Mouse (Mus musculus): ENCODE data around the gene Mpzl2. TPM values are rescaled to one million over a fixed set of nuclear protein-coding genes. Genes with fewer than 3 reads are reported as not detected.

The Mpzl2 gene
- polyA plus RNA-seq, 1 experiment from 2014 or later, result 12.5 TPM

GRCm38 (mm10) chr9:45084556-45084955 lies 45.0 kb downstream of the Mpzl2 start:
- H3K27ac ChIP-seq (ENCODE audit: low read length), result no peak overlapping the region
- no peak overlapping the region for H3K4me2 ChIP-seq (ENCODE audit: low read depth, low read length)

GRCm38 (mm10) chr9:45085741-45086690 lies 46.4 kb downstream of the Mpzl2 start:
- H3K4me3 ChIP-seq (ENCODE audit: low read depth, low read length), result no peak overlapping the region
- 53% methylated on average over 12 of the region's 12 CpGs for WGBS (ENCODE audit: insufficient replicate concordance)
- H3K4me2 ChIP-seq (ENCODE audit: low read depth, low read length), result no peak overlapping the region
- H3K9me3 ChIP-seq (replicated peaks; ENCODE audit: control insufficient read depth, low read length), result no peaks in the 10 kb centered on the region
- ATAC-seq (ENCODE audit: low read depth), result no peak
- H3K4me1 ChIP-seq (ENCODE audit: control insufficient read depth, low read depth, low read length), result no peaks in the 10 kb centered on the region; the same call in 1 of the 2 replicates
- no peaks in the 10 kb centered on the region; the same call in 1 of the 2 replicates for H3K27me3 ChIP-seq (ENCODE audit: control insufficient read depth, insufficient read depth, low read depth, low read length)
- H3K36me3 ChIP-seq (ENCODE audit: control insufficient read depth, insufficient read depth), result no peaks in the 10 kb centered on the region
- H3K27ac ChIP-seq (ENCODE audit: low read length), result no peak overlapping the region
- H3K9ac ChIP-seq (ENCODE audit: low read depth, low read length), result no peak overlapping the region

More at GRCm38 (mm10) chr9:45084556-45084955, 45.0 kb downstream of the Mpzl2 start:
- no peaks in the 10 kb centered on the region; the same call in 1 of the 2 replicates for H3K27me3 ChIP-seq (ENCODE audit: control insufficient read depth, insufficient read depth, low read depth, low read length)
- no peaks in the 10 kb centered on the region for H3K36me3 ChIP-seq (ENCODE audit: control insufficient read depth, insufficient read depth)
- no peaks in the 10 kb centered on the region; the same call in 1 of the 2 replicates for H3K4me1 ChIP-seq (ENCODE audit: control insufficient read depth, low read depth, low read length)
- H3K9ac ChIP-seq (ENCODE audit: low read depth, low read length), result no peak overlapping the region
- no peaks in the 10 kb centered on the region for H3K9me3 ChIP-seq (replicated peaks; ENCODE audit: control insufficient read depth, low read length)
- WGBS (ENCODE audit: insufficient replicate concordance), result 24% methylated on average over 5 of the region's 5 CpGs
- no peak for ATAC-seq (ENCODE audit: low read depth)
- H3K4me3 ChIP-seq (ENCODE audit: low read depth, low read length), result no peak overlapping the region

GRCm38 (mm10) chr9:45088040-45088439 lies 48.4 kb downstream of the Mpzl2 start:
- H3K4me2 ChIP-seq (ENCODE audit: low read depth, low read length), result no peak overlapping the region
- no peaks in the 10 kb centered on the region for H3K36me3 ChIP-seq (ENCODE audit: control insufficient read depth, insufficient read depth)
- no peaks in the 10 kb centered on the region for H3K27me3 ChIP-seq (ENCODE audit: control insufficient read depth, insufficient read depth, low read depth, low read length)
- H3K27ac ChIP-seq (ENCODE audit: low read length), result no peak overlapping the region
- H3K9me3 ChIP-seq (replicated peaks; ENCODE audit: control insufficient read depth, low read length), result no peaks in the 10 kb centered on the region
- no peak overlapping the region for H3K4me3 ChIP-seq (ENCODE audit: low read depth, low read length)
- ATAC-seq (ENCODE audit: low read depth), result no peak
- H3K9ac ChIP-seq (ENCODE audit: low read depth, low read length), result no peak overlapping the region
- H3K4me1 ChIP-seq (ENCODE audit: control insufficient read depth, low read depth, low read length), result no peaks in the 10 kb centered on the region; the same call in 1 of the 2 replicates

- no peak overlapping the region for H3K27ac ChIP-seq (ENCODE audit: low read length)
- H3K36me3 ChIP-seq (ENCODE audit: control insufficient read depth, insufficient read depth), result no peaks in the 10 kb centered on the region
- no peaks in the 10 kb centered on the region for H3K9me3 ChIP-seq (replicated peaks; ENCODE audit: control insufficient read depth, low read length)
- no peaks in the 10 kb centered on the region for H3K4me1 ChIP-seq (ENCODE audit: control insufficient read depth, low read depth, low read length)
- no peak overlapping the region for H3K9ac ChIP-seq (ENCODE audit: low read depth, low read length)
- 56% methylated on average over 3 of the region's 3 CpGs for WGBS (ENCODE audit: insufficient replicate concordance)
- ATAC-seq (ENCODE audit: low read depth), result no peak
- H3K4me2 ChIP-seq (ENCODE audit: low read depth, low read length), result no peak overlapping the region
- H3K4me3 ChIP-seq (ENCODE audit: low read depth, low read length), result no peak overlapping the region
- H3K27me3 ChIP-seq (ENCODE audit: control insufficient read depth, insufficient read depth, low read depth, low read length), result no peaks in the 10 kb centered on the region
These were observed 51.2 kb downstream of the Mpzl2 start for GRCm38 (mm10) chr9:45090811-45091210.

- 35% methylated on average over 4 of the region's 4 CpGs for WGBS (ENCODE audit: insufficient replicate concordance)
- H3K27me3 ChIP-seq (ENCODE audit: control insufficient read depth, insufficient read depth, low read depth, low read length), result no peaks in the 10 kb centered on the region
- ATAC-seq (ENCODE audit: low read depth), result no peak
- H3K4me2 ChIP-seq (ENCODE audit: low read depth, low read length), result no peak overlapping the region
- no peaks in the 10 kb centered on the region for H3K36me3 ChIP-seq (ENCODE audit: control insufficient read depth, insufficient read depth)
- no peak overlapping the region for H3K9ac ChIP-seq (ENCODE audit: low read depth, low read length)
- no peaks in the 10 kb centered on the region for H3K9me3 ChIP-seq (replicated peaks; ENCODE audit: control insufficient read depth, low read length)
- no peaks in the 10 kb centered on the region for H3K4me1 ChIP-seq (ENCODE audit: control insufficient read depth, low read depth, low read length)
- H3K4me3 ChIP-seq (ENCODE audit: low read depth, low read length), result no peak overlapping the region
- H3K27ac ChIP-seq (ENCODE audit: low read length), result no peak overlapping the region
These were observed 53.0 kb downstream of the Mpzl2 start for GRCm38 (mm10) chr9:45092641-45093040.

- Histone ChIP-seq H3K36me3 (ENCODE audit: control insufficient read depth, insufficient read depth) (no peaks in the 10 kb centered on the region), H3K9me3 (replicated peaks; ENCODE audit: control insufficient read depth, low read length) (no peaks in the 10 kb centered on the region)
- no peak for ATAC-seq (ENCODE audit: low read depth)
These were observed 55.7 kb downstream of the Mpzl2 start for GRCm38 (mm10) chr9:45095149-45095937.

GRCm38 (mm10) chr9:45097877-45098276 lies 58.3 kb downstream of the Mpzl2 start:
- Histone ChIP-seq H3K9me3 (replicated peaks; ENCODE audit: control insufficient read depth, low read length) (no peaks in the 10 kb centered on the region), H3K4me3 (ENCODE audit: low read depth, low read length) (no peak overlapping the region), H3K4me2 (ENCODE audit: low read depth, low read length) (no peak overlapping the region), H3K27ac (ENCODE audit: low read length) (no peak overlapping the region), H3K27me3 (ENCODE audit: control insufficient read depth, insufficient read depth, low read depth, low read length) (no peaks in the 10 kb centered on the region), H3K4me1 (ENCODE audit: control insufficient read depth, low read depth, low read length) (no peaks in the 10 kb centered on the region), H3K36me3 (ENCODE audit: control insufficient read depth, insufficient read depth) (no peaks in the 10 kb centered on the region), H3K9ac (ENCODE audit: low read depth, low read length) (no peak overlapping the region)
- no peak for ATAC-seq (ENCODE audit: low read depth)
- 64% methylated on average over 5 of the region's 5 CpGs for WGBS (ENCODE audit: insufficient replicate concordance)

More at GRCm38 (mm10) chr9:45095149-45095937, 55.7 kb downstream of the Mpzl2 start:
- WGBS (ENCODE audit: insufficient replicate concordance), result 50% methylated on average over 6 of the region's 6 CpGs
- no peak overlapping the region for H3K27ac ChIP-seq (ENCODE audit: low read length)
- H3K4me1 ChIP-seq (ENCODE audit: control insufficient read depth, low read depth, low read length), result no peaks in the 10 kb centered on the region
- no peak overlapping the region for H3K9ac ChIP-seq (ENCODE audit: low read depth, low read length)
- no peak overlapping the region for H3K4me2 ChIP-seq (ENCODE audit: low read depth, low read length)
- no peaks in the 10 kb centered on the region for H3K27me3 ChIP-seq (ENCODE audit: control insufficient read depth, insufficient read depth, low read depth, low read length)
- H3K4me3 ChIP-seq (ENCODE audit: low read depth, low read length), result no peak overlapping the region

GRCm38 (mm10) chr9:45098426-45098825 lies 58.8 kb downstream of the Mpzl2 start:
- no peak overlapping the region for H3K27ac ChIP-seq (ENCODE audit: low read length)
- H3K36me3 ChIP-seq (ENCODE audit: control insufficient read depth, insufficient read depth), result no peaks in the 10 kb centered on the region
- ATAC-seq (ENCODE audit: low read depth), result no peak
- no peaks in the 10 kb centered on the region for H3K9me3 ChIP-seq (replicated peaks; ENCODE audit: control insufficient read depth, low read length)
- WGBS (ENCODE audit: insufficient replicate concordance), result 9% methylated on average over 3 of the region's 3 CpGs
- H3K4me3 ChIP-seq (ENCODE audit: low read depth, low read length), result no peak overlapping the region
- H3K9ac ChIP-seq (ENCODE audit: low read depth, low read length), result no peak overlapping the region
- no peaks in the 10 kb centered on the region for H3K4me1 ChIP-seq (ENCODE audit: control insufficient read depth, low read depth, low read length)
- no peaks in the 10 kb centered on the region for H3K27me3 ChIP-seq (ENCODE audit: control insufficient read depth, insufficient read depth, low read depth, low read length)
- no peak overlapping the region for H3K4me2 ChIP-seq (ENCODE audit: low read depth, low read length)

GRCm38 (mm10) chr9:45102528-45102927 lies 62.9 kb downstream of the Mpzl2 start:
- H3K4me3 ChIP-seq (ENCODE audit: low read depth, low read length), result no peak overlapping the region
- H3K9ac ChIP-seq (ENCODE audit: low read depth, low read length), result no peak overlapping the region
- no peaks in the 10 kb centered on the region for H3K36me3 ChIP-seq (ENCODE audit: control insufficient read depth, insufficient read depth)
- no peaks in the 10 kb centered on the region for H3K9me3 ChIP-seq (replicated peaks; ENCODE audit: control insufficient read depth, low read length)
- H3K27me3 ChIP-seq (ENCODE audit: control insufficient read depth, insufficient read depth, low read depth, low read length), result no peaks in the 10 kb centered on the region
- WGBS (ENCODE audit: insufficient replicate concordance), result 65% methylated on average over 1 of the region's 1 CpGs
- H3K27ac ChIP-seq (ENCODE audit: low read length), result no peak overlapping the region
- ATAC-seq (ENCODE audit: low read depth), result no peak
- H3K4me1 ChIP-seq (ENCODE audit: control insufficient read depth, low read depth, low read length), result no peaks in the 10 kb centered on the region
- no peak overlapping the region for H3K4me2 ChIP-seq (ENCODE audit: low read depth, low read length)
